Mouse (Mus musculus): ENCODE data around the gene Kbtbd13. TPM values are rescaled to one million over a fixed set of nuclear protein-coding genes. Genes with fewer than 3 reads are reported as not detected.

Gene Kbtbd13
- polyA plus RNA-seq, 1 experiment from 2014 or later: 0.47 TPM

DNA sequence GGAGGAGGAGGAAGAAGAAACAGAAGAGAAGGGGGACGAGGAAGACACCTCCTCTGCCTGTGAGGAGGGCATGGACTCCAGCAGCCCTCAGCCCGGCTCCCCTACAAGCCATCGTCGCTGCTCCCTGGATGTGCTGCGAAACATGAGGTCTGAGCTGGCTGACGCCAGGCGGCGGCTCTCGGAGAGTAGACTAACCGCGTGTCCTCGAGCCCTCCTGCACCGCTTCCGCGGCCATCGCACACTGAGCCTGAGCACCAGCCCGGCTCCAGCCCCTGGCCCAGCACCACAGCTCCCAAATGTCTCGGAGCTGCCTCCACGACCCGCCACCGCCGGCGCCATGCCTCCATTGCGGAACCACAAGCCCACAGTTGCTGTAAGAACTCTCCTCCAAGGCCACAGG is 19.7 kb downstream of the Kbtbd13 start:
- Histone ChIP-seq H3K36me3 (peaks cover 48% of the 10 kb centered on the region), H3K4me3 (no peak overlapping the region), H3K9me3 (no peaks in the 10 kb centered on the region), H3K4me2 (no peak overlapping the region), H3K9ac (no peak overlapping the region), H3K4me1 (replicated peaks) (0 out of 2 replicates have a peak, but pooled peaks cover 3% of the 10 kb centered on the region), H3K27ac (replicated peaks) (no peak overlapping the region), H3K27me3 (no peaks in the 10 kb centered on the region)
- WGBS: 81% methylated on average over 24 of the region's 24 CpGs
- ATAC-seq (ENCODE audit: low read depth): no peak

DNA sequence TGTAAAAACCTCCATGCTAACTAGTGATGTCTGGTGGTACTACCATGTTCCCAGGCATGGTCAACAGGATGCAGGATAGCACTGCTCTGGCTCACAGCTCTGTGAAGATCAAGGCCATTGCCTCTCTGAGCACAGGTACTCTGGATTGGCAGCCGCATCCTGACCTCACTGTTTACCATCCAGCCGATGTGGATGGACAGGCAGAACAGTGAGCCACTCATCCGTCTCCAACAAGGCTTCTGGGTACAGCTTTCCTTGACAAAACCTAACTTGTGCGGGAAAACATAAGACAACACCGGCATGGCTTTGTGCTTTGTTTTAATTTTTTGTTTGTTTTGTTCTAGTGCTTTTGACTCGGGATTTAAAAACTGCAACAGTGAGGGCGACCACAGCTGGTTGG is 25.7 kb downstream of the Kbtbd13 start:
- H3K4me3 ChIP-seq: no peak overlapping the region
- no peak overlapping the region for H3K4me2 ChIP-seq
- H3K36me3 ChIP-seq: peaks cover 54% of the 10 kb centered on the region
- 0 out of 2 replicates have a peak, but pooled peaks cover 3% of the 10 kb centered on the region for H3K4me1 ChIP-seq (replicated peaks)
- H3K27ac ChIP-seq (replicated peaks): no peak overlapping the region
- ATAC-seq (ENCODE audit: low read depth): no peak
- H3K9me3 ChIP-seq: no peaks in the 10 kb centered on the region
- H3K27me3 ChIP-seq: no peaks in the 10 kb centered on the region
- no peak overlapping the region for H3K9ac ChIP-seq
- 91% methylated on average over 7 of the region's 7 CpGs for WGBS

DNA sequence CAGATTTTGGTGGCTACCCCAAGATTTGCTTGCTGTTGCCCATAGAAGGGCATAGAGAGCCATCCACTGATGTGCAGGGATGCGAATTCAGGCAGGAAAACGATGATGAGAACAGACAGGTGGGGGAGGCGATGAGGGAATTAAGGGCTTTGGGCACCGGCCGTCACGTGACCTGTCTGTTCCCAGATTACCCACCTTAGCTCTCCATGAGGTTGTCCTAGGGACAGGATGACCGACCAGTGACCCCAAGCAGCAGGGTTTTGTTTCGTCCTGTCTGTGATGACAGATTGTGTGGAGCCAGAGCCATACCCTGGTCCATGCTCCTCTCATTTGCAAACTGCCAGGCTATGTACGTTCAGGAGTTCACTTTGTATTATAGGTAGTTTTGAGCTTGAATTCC is 27.8 kb downstream of the Kbtbd13 start:
- Histone ChIP-seq H3K27ac (replicated peaks) (no peak overlapping the region), H3K9ac (no peak overlapping the region), H3K27me3 (no peaks in the 10 kb centered on the region), H3K36me3 (peaks cover 69% of the 10 kb centered on the region), H3K4me1 (replicated peaks) (0 out of 2 replicates have a peak, but pooled peaks cover 3% of the 10 kb centered on the region), H3K9me3 (no peaks in the 10 kb centered on the region), H3K4me3 (no peak overlapping the region), H3K4me2 (no peak overlapping the region)
- WGBS: 65% methylated on average over 9 of the region's 9 CpGs
- ATAC-seq (ENCODE audit: low read depth): no peak

DNA sequence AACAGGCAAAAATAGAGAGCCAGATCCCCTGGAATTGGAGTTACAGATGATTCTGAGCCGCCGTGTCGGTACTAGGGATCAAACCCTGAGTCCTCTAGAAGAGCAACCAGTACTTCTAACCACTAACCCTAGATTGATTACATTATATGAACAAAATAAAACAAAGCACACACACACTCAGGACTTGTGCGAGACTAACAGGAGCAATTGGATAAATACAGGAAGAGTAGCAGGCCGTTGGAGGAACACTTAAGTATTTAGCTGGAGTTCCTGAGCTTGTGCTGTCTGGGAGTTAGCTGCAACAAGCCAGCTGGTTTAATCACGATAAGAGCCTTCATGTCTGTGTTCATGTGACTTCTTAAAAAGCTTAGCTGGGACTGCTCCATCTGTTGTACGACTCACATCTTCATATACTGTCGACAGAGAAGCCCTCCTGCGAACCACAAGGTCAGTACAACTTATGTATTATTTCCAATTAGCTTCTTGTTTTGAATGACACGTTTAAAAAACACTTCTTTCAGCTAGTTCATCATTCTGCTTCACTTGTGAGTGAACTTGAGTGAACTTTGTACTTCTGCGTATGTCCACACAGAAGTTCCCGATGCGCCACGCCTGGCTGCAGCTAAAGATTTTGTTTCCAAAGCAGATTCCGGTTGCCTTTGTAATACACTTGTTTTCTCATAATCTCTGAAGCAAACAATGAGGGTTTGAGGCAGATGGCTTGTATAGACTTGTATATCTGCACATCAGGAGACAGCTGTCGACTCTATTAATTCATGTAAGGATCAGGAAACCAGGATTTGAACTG is 30.6 kb downstream of the Kbtbd13 start, which contains the start of gene Ubap1l:
Gene Ubap1l (plus strand): TSS at position 401 of the 808 bp plus-strand sequence.
- H3K4me1 ChIP-seq (replicated peaks): no peaks in the 10 kb centered on the region
- WGBS: 94% methylated on average over 16 of the region's 16 CpGs
- no peak within 1 kb of the TSS for H3K27ac ChIP-seq (replicated peaks)
- H3K9me3 ChIP-seq: no peaks in the 10 kb centered on the region
- H3K9ac ChIP-seq: no peak within 1 kb of the TSS
- no peak within 1 kb of the TSS for H3K4me3 ChIP-seq
- no peak for ATAC-seq (ENCODE audit: low read depth)
- no peak within 1 kb of the TSS for H3K4me2 ChIP-seq
- peaks cover 86% of the 10 kb centered on the region for H3K36me3 ChIP-seq
- no peaks in the 10 kb centered on the region for H3K27me3 ChIP-seq

DNA sequence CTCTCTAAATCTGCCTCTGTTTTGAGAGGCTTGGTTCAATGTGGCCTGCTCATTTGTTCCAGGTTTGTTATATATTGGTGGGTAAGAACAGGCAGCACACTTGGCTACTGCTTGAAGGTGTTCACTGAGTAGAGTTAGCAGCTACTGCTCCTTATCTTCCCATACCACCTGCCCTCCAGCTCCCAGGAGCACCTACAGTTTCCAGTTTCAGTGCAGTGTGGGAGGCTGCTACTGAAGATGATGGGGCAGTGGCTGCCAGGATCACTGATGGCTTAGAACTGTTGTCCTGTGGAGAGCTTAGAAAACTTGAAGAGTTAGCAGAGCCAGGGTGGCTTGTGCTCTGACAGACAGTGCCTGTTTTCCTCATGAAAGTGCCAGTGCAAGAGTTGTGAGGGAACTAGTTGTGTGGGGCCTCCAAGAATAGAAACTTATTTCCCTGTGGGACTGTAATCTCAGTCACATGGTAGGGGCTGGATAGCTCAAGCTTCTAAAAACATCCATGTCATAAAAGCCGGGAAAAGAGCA is 32.4 kb downstream of the Kbtbd13 start:
- H3K4me1 ChIP-seq (replicated peaks): no peaks in the 10 kb centered on the region
- no peak overlapping the region for H3K4me2 ChIP-seq
- peaks cover 93% of the 10 kb centered on the region for H3K36me3 ChIP-seq
- WGBS: 95% methylated on average over 1 of the region's 1 CpGs
- H3K27ac ChIP-seq (replicated peaks): no peak overlapping the region
- ATAC-seq (ENCODE audit: low read depth): no peak
- H3K4me3 ChIP-seq: no peak overlapping the region
- no peaks in the 10 kb centered on the region for H3K27me3 ChIP-seq
- H3K9me3 ChIP-seq: no peaks in the 10 kb centered on the region
- H3K9ac ChIP-seq: no peak overlapping the region

DNA sequence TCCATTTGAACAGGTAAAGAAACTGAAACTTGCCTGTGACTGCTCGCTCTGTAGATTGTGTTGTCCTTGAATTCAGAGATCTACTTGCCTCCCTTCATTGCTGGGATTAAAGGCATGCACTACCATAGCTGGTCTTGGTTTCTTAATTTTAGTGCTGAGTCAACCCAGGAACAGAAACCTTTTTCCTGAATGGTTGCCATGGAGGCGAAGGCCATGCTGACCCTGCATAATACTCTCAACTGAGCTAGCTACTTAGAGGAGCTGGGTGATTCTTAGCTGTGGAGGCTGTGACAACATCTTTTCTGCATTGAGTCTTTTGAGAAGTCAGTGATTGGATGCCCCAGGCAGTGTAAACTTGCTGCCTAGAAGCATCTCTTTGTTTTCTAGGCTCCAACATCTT is 34.5 kb downstream of the Kbtbd13 start:
- no peaks in the 10 kb centered on the region for H3K27me3 ChIP-seq
- H3K9ac ChIP-seq: no peak overlapping the region
- no peaks in the 10 kb centered on the region for H3K4me1 ChIP-seq (replicated peaks)
- no peak overlapping the region for H3K27ac ChIP-seq (replicated peaks)
- WGBS: 90% methylated on average over 2 of the region's 2 CpGs
- no peak for ATAC-seq (ENCODE audit: low read depth)
- no peaks in the 10 kb centered on the region for H3K9me3 ChIP-seq
- no peak overlapping the region for H3K4me2 ChIP-seq
- no peak overlapping the region for H3K4me3 ChIP-seq
- H3K36me3 ChIP-seq: peaks cover 78% of the 10 kb centered on the region

DNA sequence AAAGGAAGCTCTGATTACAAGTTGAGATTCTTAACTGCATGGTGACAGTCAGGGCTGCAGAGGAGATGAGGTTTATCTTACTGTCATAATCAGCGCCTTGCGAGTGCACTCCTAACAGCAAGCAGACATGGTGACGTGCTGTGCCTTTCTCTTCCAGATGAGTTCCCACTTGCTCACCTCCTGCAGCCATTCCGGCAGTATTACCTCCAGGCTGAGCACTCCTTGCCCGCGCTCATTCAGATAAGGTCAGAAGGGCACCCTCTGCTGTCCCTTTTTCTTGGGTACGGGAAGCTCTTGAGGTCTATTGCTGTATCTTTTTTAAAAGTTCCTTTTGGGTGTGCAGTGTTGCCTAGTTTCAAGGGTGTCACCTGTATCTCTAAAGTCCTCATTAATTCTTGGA is 34.9 kb downstream of the Kbtbd13 start:
- Histone ChIP-seq H3K4me3 (no peak overlapping the region), H3K4me1 (replicated peaks) (no peaks in the 10 kb centered on the region), H3K27ac (replicated peaks) (no peak overlapping the region), H3K27me3 (no peaks in the 10 kb centered on the region), H3K9me3 (no peaks in the 10 kb centered on the region), H3K4me2 (no peak overlapping the region), H3K9ac (no peak overlapping the region), H3K36me3 (peaks cover 74% of the 10 kb centered on the region)
- WGBS: 86% methylated on average over 7 of the region's 7 CpGs
- ATAC-seq (ENCODE audit: low read depth): no peak

DNA sequence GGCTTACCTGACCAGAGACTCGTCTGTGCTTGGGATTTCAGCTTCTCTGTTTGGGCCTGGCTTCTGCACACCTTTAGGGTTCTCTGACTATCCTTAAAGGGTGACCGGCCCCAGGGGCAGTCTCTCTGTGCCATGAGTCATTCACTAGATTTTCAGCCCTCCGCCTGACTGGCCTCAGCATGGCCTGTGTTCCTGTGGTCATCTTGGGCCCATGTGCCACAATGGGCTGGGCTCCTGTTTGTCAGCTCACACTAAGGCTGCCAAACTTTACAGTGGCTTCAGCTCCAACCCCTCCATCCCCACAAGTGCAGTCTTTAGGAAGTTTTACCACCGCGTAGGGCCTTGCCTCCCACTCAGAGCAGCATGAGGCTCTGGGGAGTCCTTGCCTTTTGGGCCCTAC is 38.2 kb downstream of the Kbtbd13 start:
- 91% methylated on average over 5 of the region's 5 CpGs for WGBS
- H3K9me3 ChIP-seq: no peaks in the 10 kb centered on the region
- H3K4me1 ChIP-seq (replicated peaks): peaks cover 10% of the 10 kb centered on the region
- H3K9ac ChIP-seq: 0 out of 2 replicates have a peak overlapping the region, but pooled peaks have one; percentile 26
- no peak overlapping the region for H3K27ac ChIP-seq (replicated peaks)
- no peak for ATAC-seq (ENCODE audit: low read depth)
- H3K27me3 ChIP-seq: no peaks in the 10 kb centered on the region
- no peak overlapping the region for H3K4me3 ChIP-seq
- H3K4me2 ChIP-seq: no peak overlapping the region
- peaks cover 43% of the 10 kb centered on the region for H3K36me3 ChIP-seq

DNA sequence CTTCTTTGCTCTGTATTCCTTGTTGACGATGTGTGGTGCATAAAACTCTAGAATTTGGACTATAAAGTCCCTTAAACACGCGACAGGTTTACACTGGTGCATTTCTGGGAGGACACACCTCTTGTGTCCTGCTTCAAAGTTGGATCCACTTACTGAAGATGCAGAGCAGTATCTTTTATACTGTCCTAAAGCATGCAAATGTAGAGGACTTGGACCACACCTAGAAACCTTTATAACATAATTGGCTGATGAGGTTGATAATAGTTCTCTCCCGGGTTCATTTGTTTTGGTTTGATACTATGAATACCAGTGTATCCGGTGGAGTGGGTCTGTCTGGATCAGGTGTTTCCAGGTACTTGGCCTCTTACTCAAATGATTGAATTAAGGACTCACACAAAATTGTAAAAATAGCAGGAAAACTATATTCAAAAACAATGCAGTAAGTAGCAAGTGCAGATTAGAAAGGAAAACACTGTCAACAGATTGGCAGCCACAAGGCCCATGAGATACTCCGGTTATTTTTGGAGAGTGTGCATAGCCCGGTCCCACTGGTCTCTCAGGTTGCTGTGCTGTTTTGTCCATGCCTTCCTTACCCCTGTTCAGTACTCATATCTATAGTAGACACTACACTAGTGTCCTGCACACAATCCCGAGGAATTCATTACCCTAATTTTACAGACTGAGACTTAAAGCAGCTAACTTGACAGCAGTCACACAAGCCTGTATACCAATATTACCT is 44.2 kb downstream of the Kbtbd13 start:
- 47% methylated on average over 8 of the region's 8 CpGs for WGBS
- Histone ChIP-seq H3K4me3 (peak overlapping the region; percentile 100), H3K4me2 (peak overlapping the region; percentile 97), H3K27me3 (no peaks in the 10 kb centered on the region; the same call in 1 of the 2 replicates), H3K4me1 (replicated peaks) (peaks cover 33% of the 10 kb centered on the region), H3K27ac (replicated peaks) (no peak overlapping the region), H3K36me3 (no peaks in the 10 kb centered on the region), H3K9ac (peak overlapping the region; percentile 96), H3K9me3 (no peaks in the 10 kb centered on the region)
- ATAC-seq (ENCODE audit: low read depth): no peak

DNA sequence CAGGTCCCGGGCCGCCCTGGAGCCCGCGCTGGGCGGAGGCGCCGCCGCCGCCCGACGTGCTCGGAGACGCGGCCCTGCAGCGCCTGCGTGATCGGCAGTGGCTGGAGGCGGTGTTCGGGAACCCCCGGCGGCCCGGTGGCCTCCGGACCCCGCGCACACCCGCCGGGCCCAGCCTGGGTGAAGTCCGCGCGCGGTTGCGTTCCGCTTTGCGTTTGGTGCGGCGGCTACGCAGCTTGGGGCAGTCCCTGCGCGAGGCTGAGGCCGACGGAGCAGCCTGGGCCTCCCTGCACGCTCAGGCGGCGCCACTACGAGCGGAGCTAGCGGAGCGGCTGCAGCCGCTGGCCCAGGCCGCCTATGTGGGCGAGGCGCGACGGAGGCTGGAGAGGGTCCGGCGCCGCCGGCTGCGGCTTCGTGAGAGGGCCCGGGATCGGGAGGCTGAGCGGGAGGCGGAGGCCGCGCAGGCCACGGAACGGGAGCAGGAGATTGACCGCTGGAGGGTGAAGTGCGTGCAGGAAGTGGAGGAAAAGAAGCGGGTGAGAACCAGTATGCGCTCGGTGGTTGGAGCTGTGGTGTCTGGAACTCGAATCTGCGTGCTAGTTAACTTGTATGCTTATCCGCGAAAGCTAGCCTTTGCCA is 44.9 kb downstream of the Kbtbd13 start:
- H3K4me1 ChIP-seq (replicated peaks): peaks cover 33% of the 10 kb centered on the region
- H3K9me3 ChIP-seq: no peaks in the 10 kb centered on the region
- H3K9ac ChIP-seq: peak overlapping the region; percentile 96
- WGBS: under 1% methylated on average over 77 of the region's 77 CpGs
- H3K27me3 ChIP-seq: no peaks in the 10 kb centered on the region; the same call in 1 of the 2 replicates
- peak; percentile 60 for ATAC-seq (ENCODE audit: low read depth)
- no peaks in the 10 kb centered on the region for H3K36me3 ChIP-seq
- peak overlapping the region; percentile 100 for H3K4me3 ChIP-seq
- peak overlapping the region; percentile 97 for H3K4me2 ChIP-seq
- H3K27ac ChIP-seq (replicated peaks): peak overlapping the region; percentile 96

DNA sequence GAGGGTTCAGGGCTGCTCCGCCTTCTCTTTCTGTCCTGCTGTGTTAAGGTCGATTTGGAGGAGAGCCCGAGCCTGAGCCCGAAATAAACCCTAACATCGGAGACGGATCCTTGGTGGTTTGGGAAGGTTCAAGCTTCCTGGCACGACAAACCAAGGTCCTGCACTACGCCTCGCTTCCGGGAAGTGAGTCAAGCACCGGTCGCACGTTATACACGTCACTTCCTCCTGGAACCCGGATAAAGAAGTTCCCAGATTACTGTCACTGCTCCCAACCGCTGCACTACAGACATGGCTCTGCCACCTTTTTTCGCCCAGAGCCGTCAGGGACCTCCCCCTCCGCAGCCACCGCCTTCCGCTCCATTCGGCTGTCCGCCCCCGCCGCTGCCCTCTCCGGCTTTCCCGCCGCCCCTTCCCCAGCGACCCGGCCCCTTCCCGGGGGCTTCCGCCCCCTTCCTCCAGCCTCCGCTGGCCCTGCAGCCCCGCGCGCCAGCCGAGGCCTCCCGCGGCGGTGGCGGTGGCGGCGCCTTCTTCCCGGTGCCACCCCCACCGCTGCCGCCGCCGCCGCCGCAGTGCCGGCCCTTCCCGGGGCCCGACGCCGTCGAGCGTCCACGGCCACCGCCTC is 45.5 kb downstream of the Kbtbd13 start, which contains the start of gene Pdcd7:
Gene Pdcd7 (plus strand): TSS at position 251 of the 622 bp plus-strand sequence.
- H3K4me1 ChIP-seq (replicated peaks): peaks cover 33% of the 10 kb centered on the region
- H3K36me3 ChIP-seq: no peaks in the 10 kb centered on the region
- WGBS: 1% methylated on average over 54 of the region's 59 CpGs
- peak within 1 kb of the TSS; percentile 97 for H3K4me2 ChIP-seq
- peak within 1 kb of the TSS; percentile 96 for H3K9ac ChIP-seq
- H3K27me3 ChIP-seq: no peaks in the 10 kb centered on the region; the same call in 1 of the 2 replicates
- H3K4me3 ChIP-seq: peak within 1 kb of the TSS; percentile 100
- peak within 1 kb of the TSS; percentile 96 for H3K27ac ChIP-seq (replicated peaks)
- peak; percentile 98 for ATAC-seq (ENCODE audit: low read depth)
- no peaks in the 10 kb centered on the region for H3K9me3 ChIP-seq

All from neural tube, embryonic 13.5 days (tissue).